Mouse (Mus musculus) kidney, embryonic 14.5 days (tissue): ENCODE results near the gene Fcrlb. TPM values are rescaled to one million over a fixed set of nuclear protein-coding genes. Genes with fewer than 3 reads are reported as not detected.

Experiments
- ATAC-seq: fragments of 200-750 bp; cut with Nextera tagmentation; 2 replicates; pipeline ENCODE4 v1.8.0; 2017; ENCODE audit warnings: moderate number of reproducible peaks, mild to moderate bottlenecking, moderate TSS enrichment, moderate library complexity; ENCODE audit not compliant: low FRiP score, low TSS enrichment
- H3K27ac ChIP-seq: fragments of 300-500 bp; sonication (generic); 2 replicates; pipeline ENCODE4 v1.5.1; 2014; ENCODE audit warnings: low read depth, mild to moderate bottlenecking, low read length, moderate library complexity, mixed read lengths
- H3K27me3 ChIP-seq: fragments of 300-500 bp; sonication (generic); 2 replicates; pipeline ENCODE4 v1.6.1; 2014; ENCODE audit warnings: mild to moderate bottlenecking, low read length; ENCODE audit not compliant: control insufficient read depth, insufficient read depth
- H3K36me3 ChIP-seq: fragments of 300-500 bp; sonication (generic); 2 replicates; pipeline ENCODE4 v1.6.1; 2014; ENCODE audit warnings: low read length, mixed read lengths; ENCODE audit not compliant: control insufficient read depth, insufficient read depth
- H3K4me1 ChIP-seq: fragments of 300-500 bp; sonication (generic); 2 replicates; pipeline ENCODE4 v1.6.1; 2014; ENCODE audit warnings: low read length, mixed read lengths; ENCODE audit not compliant: control insufficient read depth, insufficient read depth
- H3K4me2 ChIP-seq: fragments of 300-500 bp; sonication (generic); replicated peaks from 2 replicates; pipeline ENCODE4 v1.6.1; 2014; ENCODE audit warnings: low read depth, mild to moderate bottlenecking, low read length
- H3K4me3 ChIP-seq: fragments of 300-500 bp; sonication (generic); 2 replicates; pipeline ENCODE4 v1.5.1; 2014; ENCODE audit warnings: mild to moderate bottlenecking, low read length
- H3K9ac ChIP-seq: fragments of 300-500 bp; sonication (generic); 2 replicates; pipeline ENCODE4 v1.6.1; 2014; ENCODE audit warnings: low read depth, mild to moderate bottlenecking, low read length, moderate library complexity
- H3K9me3 ChIP-seq: fragments of 300-500 bp; sonication (generic); 2 replicates; pipeline ENCODE4 v1.6.1; 2016; ENCODE audit warnings: low read length; ENCODE audit not compliant: control insufficient read depth
- WGBS: fragments of 180-500 bp; shearing (Covaris S2); extraction: QIAGEN DNeasy Blood & Tissue Kit; methylation state at CpG from one replicate; pipeline ENCODE4 v1.1.7; 2014; 5-methylcytosine and 5-hydroxymethylcytosine counted together
- polyA plus RNA-seq: library from polyadenylated mRNA; unstranded; fragments of >200 nt; fragmentation: Nextera tagmentation; extraction: Ambion mirVana; gene quantifications from 2 replicates; pipeline ENCODE4 v1.2.1, GENCODE M21; 2014

Fcrlb gene
- polyA plus RNA-seq, 1 experiment from 2014 or later: not detected

DNA sequence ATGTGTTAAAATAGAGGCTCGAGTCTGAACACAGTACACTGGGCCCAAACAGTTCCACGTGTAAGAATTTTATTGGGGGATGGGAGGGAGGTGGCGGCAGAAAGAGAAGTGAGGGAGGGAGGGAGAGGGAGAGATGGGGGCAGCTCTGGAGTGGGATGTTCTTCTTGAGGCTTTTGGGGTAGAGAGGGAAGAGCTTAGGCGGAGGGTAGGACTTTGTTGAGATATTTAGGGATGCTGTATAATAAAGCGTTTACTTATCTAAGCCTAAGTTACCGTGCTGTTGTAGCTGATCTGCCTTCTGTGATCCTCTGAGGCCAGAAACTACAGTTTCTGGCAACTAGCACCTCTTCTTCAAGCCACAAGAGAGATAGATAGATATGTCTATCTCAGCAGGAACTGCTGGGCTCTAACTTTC is 26.7 kb downstream of the Fcrlb start:
- no peaks in the 10 kb centered on the region for H3K27me3 ChIP-seq
- H3K27ac ChIP-seq: no peak overlapping the region
- no peak overlapping the region for H3K4me2 ChIP-seq

GRCm38 (mm10) chr1:170884978-170885561 is 27.7 kb downstream of the Fcrlb start, which contains the start of the genes Gm26620 and Dusp12:
TSS of gene Gm26620 (plus strand) at chr1:170885065.
TSS of gene Dusp12 (minus strand) at chr1:170885540.
- Histone ChIP-seq H3K27ac (peak within 1 kb of the TSS; percentile 73; the same call in 1 of the 2 replicates), H3K9me3 (no peaks in the 10 kb centered on the region), H3K36me3 (peaks cover 14% of the 10 kb centered on the region; the same call in 1 of the 2 replicates), H3K27me3 (no peaks in the 10 kb centered on the region), H3K4me2 (peak within 1 kb of the TSS; percentile 57), H3K4me3 (peak within 1 kb of the TSS; percentile 79), H3K4me1 (no peaks in the 10 kb centered on the region), H3K9ac (peak within 1 kb of the TSS; percentile 79)
- ATAC-seq: peak; percentile 92
- WGBS: under 1% methylated on average over 46 of the region's 46 CpGs

More for the DNA sequence above, 26.7 kb downstream of the Fcrlb start:
- peaks cover 7% of the 10 kb centered on the region; the same call in 1 of the 2 replicates for H3K36me3 ChIP-seq
- H3K4me1 ChIP-seq: no peaks in the 10 kb centered on the region
- no peak overlapping the region for H3K9ac ChIP-seq
- H3K4me3 ChIP-seq: no peak overlapping the region
- WGBS: 47% methylated on average over 6 of the region's 6 CpGs
- H3K9me3 ChIP-seq: no peaks in the 10 kb centered on the region
- no peak for ATAC-seq

- peak overlapping the region; percentile 57 for H3K4me2 ChIP-seq
- no peaks in the 10 kb centered on the region for H3K9me3 ChIP-seq
- peak overlapping the region; percentile 79 for H3K4me3 ChIP-seq
- H3K27me3 ChIP-seq: no peaks in the 10 kb centered on the region
- 17% methylated on average over 8 of the region's 8 CpGs for WGBS
- 0 out of 2 replicates have a peak overlapping the region, but pooled peaks have one; percentile 18 for H3K27ac ChIP-seq
- H3K36me3 ChIP-seq: peaks cover 18% of the 10 kb centered on the region
- ATAC-seq: no peak
- H3K9ac ChIP-seq: peak overlapping the region; percentile 79; the same call in 1 of the 2 replicates
- H3K4me1 ChIP-seq: no peaks in the 10 kb centered on the region
Observed at GRCm38 (mm10) chr1:170884390-170884789, 28.4 kb downstream of the Fcrlb start.

DNA sequence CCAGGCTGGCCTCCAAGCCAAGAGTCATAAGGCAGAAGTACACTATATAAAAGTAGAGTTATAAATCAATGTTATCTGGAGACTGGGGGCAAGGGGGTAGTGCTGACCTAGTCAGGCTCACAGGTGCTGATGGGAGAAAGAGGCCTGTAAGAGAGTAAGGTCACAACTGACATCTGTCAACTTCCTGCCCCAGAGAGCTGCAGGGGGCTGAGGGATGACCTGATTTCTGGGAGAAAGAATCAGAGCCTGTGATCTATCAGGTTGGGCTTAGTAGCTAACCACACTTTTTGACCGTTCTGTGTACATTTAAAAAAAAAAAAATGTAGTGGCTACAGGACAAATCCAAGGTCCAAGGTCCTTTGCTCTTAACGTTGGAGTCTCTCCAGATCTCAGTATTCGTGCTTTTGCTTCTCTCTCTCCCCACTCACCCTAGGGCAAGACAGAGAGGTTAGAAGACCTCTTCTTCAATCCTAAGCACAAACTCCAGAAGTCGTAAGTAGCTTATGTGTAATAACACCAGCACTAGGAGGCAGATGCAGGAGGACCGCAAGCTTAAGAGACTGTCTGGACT is 29.7 kb downstream of the Fcrlb start:
- no peak overlapping the region for H3K27ac ChIP-seq
- no peak for ATAC-seq
- H3K4me3 ChIP-seq: no peak overlapping the region
- no peaks in the 10 kb centered on the region for H3K27me3 ChIP-seq
- H3K9ac ChIP-seq: no peak overlapping the region
- WGBS: 80% methylated on average over 5 of the region's 5 CpGs
- H3K4me2 ChIP-seq: no peak overlapping the region
- no peaks in the 10 kb centered on the region for H3K4me1 ChIP-seq
- H3K36me3 ChIP-seq: peaks cover 23% of the 10 kb centered on the region
- no peaks in the 10 kb centered on the region for H3K9me3 ChIP-seq

DNA sequence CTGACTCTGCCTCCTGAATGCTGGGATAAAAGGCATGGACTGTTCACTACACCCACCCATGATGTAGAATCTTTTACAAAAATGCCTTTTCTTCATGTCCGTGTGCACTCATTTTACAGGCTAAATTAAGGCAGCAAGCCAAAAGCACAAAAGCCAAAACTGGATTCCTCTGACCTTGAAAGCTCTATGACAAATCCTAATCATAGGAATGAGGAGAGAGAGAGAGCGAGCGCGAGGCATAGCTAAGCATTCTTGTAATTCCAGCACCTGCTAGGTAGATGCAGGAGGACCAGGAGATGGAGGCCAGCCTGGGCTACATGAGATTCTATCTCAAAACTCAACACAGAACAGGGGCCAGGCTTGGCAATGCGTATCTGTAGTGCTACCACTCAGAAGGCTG is 35.8 kb downstream of the Fcrlb start:
- H3K36me3 ChIP-seq: peaks cover 50% of the 10 kb centered on the region
- H3K4me1 ChIP-seq: no peaks in the 10 kb centered on the region
- no peaks in the 10 kb centered on the region for H3K9me3 ChIP-seq
- no peaks in the 10 kb centered on the region for H3K27me3 ChIP-seq
- WGBS: 92% methylated on average over 5 of the region's 5 CpGs
- H3K27ac ChIP-seq: no peak overlapping the region
- H3K9ac ChIP-seq: no peak overlapping the region
- no peak for ATAC-seq
- no peak overlapping the region for H3K4me3 ChIP-seq
- no peak overlapping the region for H3K4me2 ChIP-seq

DNA sequence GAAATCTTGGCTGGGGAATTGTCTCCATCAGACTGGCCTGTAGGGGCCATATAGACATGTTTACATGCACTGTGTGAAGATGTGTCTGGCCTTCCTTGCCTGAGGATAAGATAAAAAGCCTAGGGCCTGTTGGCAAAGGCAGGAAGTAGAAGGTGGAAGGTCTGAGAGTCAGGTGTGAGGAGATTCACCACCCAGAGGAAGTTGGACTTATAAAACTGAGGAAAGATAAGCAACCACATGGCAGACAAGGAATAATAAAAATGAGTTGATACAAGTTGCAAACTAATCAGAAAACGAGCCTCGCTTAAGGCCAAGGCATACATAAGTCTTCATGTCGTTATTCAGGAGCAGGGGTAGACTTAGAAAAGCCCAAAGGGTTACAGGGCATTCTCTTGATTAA is 37.1 kb downstream of the Fcrlb start:
- Histone ChIP-seq H3K36me3 (peaks cover 47% of the 10 kb centered on the region), H3K4me2 (no peak overlapping the region), H3K27me3 (no peaks in the 10 kb centered on the region), H3K4me3 (no peak overlapping the region), H3K9ac (no peak overlapping the region), H3K9me3 (no peaks in the 10 kb centered on the region), H3K27ac (no peak overlapping the region), H3K4me1 (no peaks in the 10 kb centered on the region)
- no peak for ATAC-seq
- 72% methylated on average over 3 of the region's 3 CpGs for WGBS

- H3K4me3 ChIP-seq: no peak overlapping the region
- H3K4me1 ChIP-seq: no peaks in the 10 kb centered on the region
- H3K36me3 ChIP-seq: peaks cover 27% of the 10 kb centered on the region; the same call in 1 of the 2 replicates
- H3K4me2 ChIP-seq: no peak overlapping the region
- no peak for ATAC-seq
- H3K9ac ChIP-seq: no peak overlapping the region
- WGBS: 96% methylated on average over 2 of the region's 2 CpGs
- no peak overlapping the region for H3K27ac ChIP-seq
- no peaks in the 10 kb centered on the region for H3K27me3 ChIP-seq
- no peaks in the 10 kb centered on the region for H3K9me3 ChIP-seq
Observed at GRCm38 (mm10) chr1:170871961-170872360, 40.8 kb downstream of the Fcrlb start.

DNA sequence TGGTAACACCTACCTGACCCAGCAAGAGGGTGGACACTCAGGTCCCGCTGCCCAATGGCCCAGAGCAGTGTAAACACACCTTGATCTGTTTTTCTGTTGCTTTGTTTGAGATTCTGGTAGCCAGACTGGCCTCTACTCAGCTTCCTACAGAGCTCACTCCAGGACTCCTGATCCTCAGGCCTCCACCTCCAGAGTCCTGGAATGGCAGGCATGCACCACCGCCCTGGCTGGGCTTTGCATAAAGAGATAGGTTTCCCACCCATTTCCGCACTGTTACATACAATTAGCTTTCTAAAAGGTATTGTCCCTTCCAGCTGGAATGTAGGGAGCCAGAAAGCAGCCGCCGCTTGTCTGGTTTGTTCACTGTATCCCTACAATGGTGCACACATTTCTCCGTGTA is 41.3 kb downstream of the Fcrlb start:
- Histone ChIP-seq H3K27ac (no peak overlapping the region), H3K4me3 (no peak overlapping the region), H3K9me3 (no peaks in the 10 kb centered on the region), H3K9ac (no peak overlapping the region), H3K4me1 (no peaks in the 10 kb centered on the region; the same call in 1 of the 2 replicates), H3K27me3 (no peaks in the 10 kb centered on the region), H3K36me3 (peaks cover 24% of the 10 kb centered on the region; the same call in 1 of the 2 replicates), H3K4me2 (no peak overlapping the region)
- no peak for ATAC-seq
- 91% methylated on average over 6 of the region's 6 CpGs for WGBS

- Histone ChIP-seq H3K4me2 (peak overlapping the region; percentile 67), H3K36me3 (0 out of 2 replicates have a peak, but pooled peaks cover 6% of the 10 kb centered on the region)
- WGBS: 19% methylated on average over 14 of the region's 14 CpGs
Observed at GRCm38 (mm10) chr1:170868905-170869283, 43.8 kb downstream of the Fcrlb start.

More at GRCm38 (mm10) chr1:170868905-170869283, 43.8 kb downstream of the Fcrlb start:
- Histone ChIP-seq H3K9me3 (no peaks in the 10 kb centered on the region), H3K9ac (peak overlapping the region; percentile 76), H3K27me3 (no peaks in the 10 kb centered on the region), H3K27ac (no peak overlapping the region), H3K4me3 (peak overlapping the region; percentile 89), H3K4me1 (no peaks in the 10 kb centered on the region; the same call in 1 of the 2 replicates)
- ATAC-seq: 0 out of 2 replicates have a peak, but pooled peaks have one; percentile 18
